Mouse (Mus musculus): ENCODE data around the gene Agpat3.

Gene Agpat3

GRCm38 (mm10) chr10:78219528-78219927 is 132.8 kb downstream of the Agpat3 start:
- no peak for DNase-seq (ENCODE audit: low read depth, low spot score)

Data from forelimb bud, embryonic 11.5 days (tissue).